Mouse (Mus musculus) kidney, adult 10 weeks (tissue): ENCODE results near the gene Gm12185. TPM values are rescaled to one million over a fixed set of nuclear protein-coding genes. Genes with fewer than 3 reads are reported as not detected.

Source experiments
- polyA plus RNA-seq: library from polyadenylated mRNA; stranded (reverse); fragments of 350-450 nt; fragmentation: Illumina TruSeq; extraction: RNeasy Lipid Tissue Mini Kit (QIAGEN cat#74804); gene quantifications from one replicate; pipeline ENCODE4 v1.2.3, GENCODE M21; 2014; ENCODE audit warnings: low read depth, low replicate concordance

Gm12185 gene
- polyA plus RNA-seq = 0.49 TPM

GRCm38 (mm10) chr11:48991740-48992520, at the start of gene Gm12185:
Gm12185 (minus strand) TSS chr11:48992226.

GRCm38 (mm10) chr11:48994018-48994417, 2.0 kb upstream of the Gm12185 start, which contains the start of gene Tgtp1:
Tgtp1 (minus strand) TSS chr11:48994172.

GRCm38 (mm10) chr11:48979251-48979650, 12.8 kb downstream of the Gm12185 start, which contains the start of gene 9930111J21Rik1:
9930111J21Rik1 (minus strand) TSS chr11:48979398.

DNA sequence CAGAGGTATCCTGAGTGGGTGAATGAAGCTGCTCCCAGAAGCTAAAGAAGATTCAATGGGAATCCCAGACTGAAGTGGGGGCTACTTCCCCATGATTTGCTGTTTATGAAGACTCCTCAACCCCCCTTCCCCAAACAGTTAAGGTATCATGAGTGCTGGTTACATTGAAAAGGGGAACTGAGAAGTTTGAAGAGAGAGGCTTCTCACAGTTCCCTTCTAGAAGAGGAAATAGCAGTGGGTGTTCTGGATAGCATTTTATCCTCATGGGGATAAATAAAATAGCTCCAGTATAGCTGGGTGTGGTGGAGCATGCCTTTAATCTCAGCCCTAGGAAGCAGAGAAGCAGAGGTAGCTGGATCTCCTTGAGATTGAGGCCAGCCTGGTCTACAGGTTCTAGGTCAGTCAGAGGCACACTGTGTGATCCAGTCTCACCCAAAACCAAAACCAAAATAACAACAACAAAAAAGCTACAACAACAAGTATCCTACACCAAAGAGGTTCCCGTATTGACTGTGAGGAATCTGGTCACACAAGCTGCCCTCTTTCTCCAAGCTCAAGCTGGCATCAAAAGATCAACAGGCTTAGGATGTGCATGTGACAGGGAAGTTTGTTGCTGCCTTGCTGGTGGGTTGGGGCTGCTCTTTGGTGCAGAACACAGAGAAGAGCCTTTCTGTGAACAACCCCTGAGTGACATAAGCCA, 13.6 kb downstream of the Gm12185 start, which contains the start of gene Olfr56:
Gene Olfr56 (plus strand): TSS at position 650 of the 700 bp plus-strand sequence.

DNA sequence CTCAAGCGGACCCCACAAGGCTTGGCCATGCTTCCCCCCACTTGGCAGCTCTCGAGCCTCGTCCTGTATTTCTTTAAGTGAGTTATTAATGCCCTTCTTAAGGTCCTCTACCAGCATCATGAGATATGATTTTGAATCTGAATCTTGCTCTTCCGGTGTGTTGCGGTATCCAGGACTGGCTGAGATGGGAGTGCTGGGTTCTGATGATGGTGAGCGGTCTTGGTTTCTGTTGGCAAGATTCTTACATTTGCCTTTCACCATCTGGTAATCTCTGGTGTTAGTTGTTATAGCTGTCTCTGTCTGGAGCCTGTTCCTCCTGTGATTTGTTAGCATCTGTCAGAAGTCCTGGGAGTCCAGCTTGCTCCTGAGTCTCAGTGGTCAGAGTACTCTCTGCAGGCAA, 45.9 kb downstream of the Gm12185 start, which contains the start of gene Psme2b:
Gene Psme2b (minus strand): TSS at position 101 of the 400 bp plus-strand sequence.

GRCm38 (mm10) chr11:48902021-48902420, 90.0 kb downstream of the Gm12185 start, which contains the start of gene Gm5431:
Gm5431 (minus strand) TSS chr11:48902214.

GRCm38 (mm10) chr11:48871201-48871772, 120.7 kb downstream of the Gm12185 start, which contains the start of gene Irgm1:
Irgm1 (minus strand) TSS chr11:48871683.

Other genes starting within 250 kb of the Gm12185 start
- 60.1 TPM for gene Rack1, start 191.9 kb downstream of the Gm12185 start, polyA plus RNA-seq
- gene Trim41, start 174.9 kb downstream of the Gm12185 start, polyA plus RNA-seq = 8.6 TPM
- gene Trim7, start 166.1 kb downstream of the Gm12185 start, polyA plus RNA-seq = 26.4 TPM
- 1.8 TPM for gene Gm12184, start 165.6 kb downstream of the Gm12185 start, polyA plus RNA-seq
- 81.7 TPM for gene Irgm1, start 120.5 kb downstream of the Gm12185 start, polyA plus RNA-seq
- gene Gm5431, start 90.0 kb downstream of the Gm12185 start, polyA plus RNA-seq = 0.97 TPM
- 2.3 TPM for gene Psme2b, start 46.0 kb downstream of the Gm12185 start, polyA plus RNA-seq
- gene Olfr56, start 13.3 kb downstream of the Gm12185 start, polyA plus RNA-seq = 0.49 TPM
- 2.4 TPM for gene 9930111J21Rik1, start 12.8 kb downstream of the Gm12185 start, polyA plus RNA-seq
- 20.9 TPM for gene Tgtp1, start 1.9 kb upstream of the Gm12185 start, polyA plus RNA-seq
- gene 9930111J21Rik2, start 59.0 kb upstream of the Gm12185 start, polyA plus RNA-seq = 12.1 TPM
- 15.1 TPM for gene Tgtp2, start 72.0 kb upstream of the Gm12185 start, polyA plus RNA-seq
- gene Ifi47, start 84.4 kb upstream of the Gm12185 start, polyA plus RNA-seq = 7.9 TPM
- 2.2 TPM for gene Olfr1396, start 122.6 kb upstream of the Gm12185 start, polyA plus RNA-seq
- gene Olfr1395, start 150.0 kb upstream of the Gm12185 start, polyA plus RNA-seq = not detected
- gene Olfr1394, start 162.2 kb upstream of the Gm12185 start, polyA plus RNA-seq = not detected
- gene Btnl9, start 194.9 kb upstream of the Gm12185 start, polyA plus RNA-seq = 20.0 TPM
- gene Zfp62, start 211.1 kb upstream of the Gm12185 start, polyA plus RNA-seq = 91.5 TPM